Mouse (Mus musculus) testis, adult 2 months (tissue): Measurements from ENCODE around the gene Vkorc1.
A peak's percentile ranks its signal among the peaks of the same experiment; 100 is the strongest.

Experiments used
- CTCF ChIP-seq: fragments of 200-500 bp; IDR thresholded peaks from 2 replicates; pipeline ENCODE4 v1.5.1; 2012; ENCODE audit warnings: low read depth, mild to moderate bottlenecking, inconsistent platforms, low read length, moderate library complexity; ENCODE audit not compliant: control insufficient read depth, insufficient read depth, insufficient replicate concordance
- POLR2A ChIP-seq: fragments of 200-500 bp; IDR thresholded peaks from 2 replicates; pipeline ENCODE4 v1.6.1; 2012; ENCODE audit warnings: low read depth, mild to moderate bottlenecking, inconsistent platforms, low read length, moderate library complexity; ENCODE audit not compliant: control insufficient read depth

- TF ChIP-seq CTCF (peak; percentile 96), POLR2A (peak; percentile 37; the same call in 1 of the 2 replicates)
Observed at GRCm38 (mm10) chr7:127935028-127935722, 39.8 kb upstream of the Vkorc1 start.
